Mouse (Mus musculus) layer of hippocampus, adult 11-12 months (tissue): ENCODE data around the gene Slc47a1.
"Not testable (repeated sequence)": the region's sequence is repeated elsewhere in the genome, so short reads cannot be mapped to it uniquely, and the experiment has no call there.

Experiments used
- DNase-seq: peaks from one replicate; pipeline ENCODE4 v3.0.0; 2022; ENCODE audit warnings: low spot score

Gene Slc47a1

GRCm38 (mm10) chr11:61377881-61378613 lies at the start of gene Slc47a1:
Slc47a1 (minus strand) TSS chr11:61378345.
- no peak for DNase-seq

- DNase-seq, result no peak
Measured at GRCm38 (mm10) chr11:61419253-61419652, 41.1 kb upstream of the Slc47a1 start.

GRCm38 (mm10) chr11:61417945-61418551 lies 39.9 kb upstream of the Slc47a1 start:
- DNase-seq, result peak; percentile 91

GRCm38 (mm10) chr11:61416540-61416939 lies 38.4 kb upstream of the Slc47a1 start:
- not testable (repeated sequence) for DNase-seq

GRCm38 (mm10) chr11:61415444-61415843 lies 37.3 kb upstream of the Slc47a1 start:
- no peak for DNase-seq

GRCm38 (mm10) chr11:61414560-61414959 lies 36.4 kb upstream of the Slc47a1 start:
- DNase-seq, result no peak

GRCm38 (mm10) chr11:61413411-61413810 lies 35.3 kb upstream of the Slc47a1 start:
- DNase-seq, result no peak

GRCm38 (mm10) chr11:61411809-61412208 lies 33.7 kb upstream of the Slc47a1 start:
- no peak for DNase-seq

GRCm38 (mm10) chr11:61411221-61411620 lies 33.1 kb upstream of the Slc47a1 start:
- no peak for DNase-seq

GRCm38 (mm10) chr11:61410129-61410528 lies 32.0 kb upstream of the Slc47a1 start:
- peak; percentile 91 for DNase-seq

- DNase-seq, result no peak
Measured at GRCm38 (mm10) chr11:61409051-61409450, 30.9 kb upstream of the Slc47a1 start.

GRCm38 (mm10) chr11:61408184-61409027 lies 30.3 kb upstream of the Slc47a1 start:
- peak; percentile 82 for DNase-seq

- peak; percentile 94 for DNase-seq
Measured at GRCm38 (mm10) chr11:61407638-61408183, 29.6 kb upstream of the Slc47a1 start.

- DNase-seq, result no peak
Measured at GRCm38 (mm10) chr11:61401794-61402193, 23.6 kb upstream of the Slc47a1 start.

GRCm38 (mm10) chr11:61400681-61401346 lies 22.7 kb upstream of the Slc47a1 start:
- no peak for DNase-seq

- not testable (repeated sequence) for DNase-seq
Measured at GRCm38 (mm10) chr11:61397423-61398043, 19.4 kb upstream of the Slc47a1 start.

GRCm38 (mm10) chr11:61388936-61389335 lies 10.8 kb upstream of the Slc47a1 start:
- DNase-seq, result no peak

- DNase-seq, result peak; percentile 34
Measured at GRCm38 (mm10) chr11:61388012-61388411, 9.9 kb upstream of the Slc47a1 start.

- DNase-seq, result no peak
Measured at GRCm38 (mm10) chr11:61387233-61387632, 9.1 kb upstream of the Slc47a1 start.

GRCm38 (mm10) chr11:61385725-61386124 lies 7.6 kb upstream of the Slc47a1 start:
- no peak for DNase-seq

GRCm38 (mm10) chr11:61381272-61381671 lies 3.1 kb upstream of the Slc47a1 start:
- DNase-seq, result no peak
